Mouse (Mus musculus) embryonic fibroblast, embryonic 13.5 days (primary cell): ENCODE results near the gene Grk5. TPM values are rescaled to one million over a fixed set of nuclear protein-coding genes. Genes with fewer than 3 reads are reported as not detected.
"Not testable (repeated sequence)": the region's sequence is repeated elsewhere in the genome, so short reads cannot be mapped to it uniquely, and the experiment has no call there.

Source experiments
- H3K27ac ChIP-seq: 2 replicates; pipeline ENCODE4 v1.5.1; 2012; ENCODE audit warnings: low read length, control low read depth, inconsistent platforms; ENCODE audit not compliant: insufficient read depth
- H3K4me1 ChIP-seq: 2 replicates; pipeline ENCODE4 v1.6.1; 2011; ENCODE audit warnings: low read length; ENCODE audit not compliant: control insufficient read depth, insufficient read depth
- H3K4me3 ChIP-seq: 2 replicates; pipeline ENCODE4 v1.5.1; 2011; ENCODE audit warnings: mild to moderate bottlenecking, control low read depth, low read length; ENCODE audit not compliant: insufficient read depth
- CTCF ChIP-seq: IDR thresholded peaks from 2 replicates; pipeline ENCODE4 v1.5.1; 2011; ENCODE audit warnings: mild to moderate bottlenecking, control low read depth, low read length, moderate library complexity, borderline replicate concordance; ENCODE audit not compliant: insufficient read depth
- POLR2A ChIP-seq: IDR thresholded peaks from 2 replicates; pipeline ENCODE4 v1.6.1; 2011; ENCODE audit warnings: low read depth, mild to moderate bottlenecking, control low read depth, low read length, moderate library complexity
- polyA plus RNA-seq: library from polyadenylated mRNA; stranded (reverse); fragments of >200 nt; gene quantifications from 2 replicates; pipeline ENCODE4 v1.2.4, GENCODE M21; 2011; ENCODE audit warnings: low read depth; ENCODE audit not compliant: missing spikeins, insufficient read length

Grk5 gene
- polyA plus RNA-seq, 1 experiment = 11.9 TPM

GRCm38 (mm10) chr19:60905477-60905876 is 15.9 kb downstream of the Grk5 start:
- no peak overlapping the region for H3K4me3 ChIP-seq
- TF ChIP-seq CTCF (no peak), POLR2A (no peak)
- H3K4me1 ChIP-seq = peaks cover 5% of the 10 kb centered on the region
- no peak overlapping the region for H3K27ac ChIP-seq

GRCm38 (mm10) chr19:60910304-60910703 is 20.8 kb downstream of the Grk5 start:
- Histone ChIP-seq H3K4me1 (no peaks in the 10 kb centered on the region), H3K27ac (no peak overlapping the region), H3K4me3 (no peak overlapping the region)
- TF ChIP-seq CTCF (no peak), POLR2A (no peak)

- H3K4me1 ChIP-seq = no peaks in the 10 kb centered on the region
- H3K27ac ChIP-seq = no peak overlapping the region
- TF ChIP-seq POLR2A = no peak
- no peak for TF ChIP-seq CTCF
- no peak overlapping the region for H3K4me3 ChIP-seq
Measured at GRCm38 (mm10) chr19:60911653-60912052, 22.1 kb downstream of the Grk5 start.

- Histone ChIP-seq H3K4me1 (no peaks in the 10 kb centered on the region), H3K4me3 (no peak overlapping the region), H3K27ac (no peak overlapping the region)
- TF ChIP-seq POLR2A = no peak
- no peak for TF ChIP-seq CTCF
Measured at GRCm38 (mm10) chr19:60915236-60915635, 25.7 kb downstream of the Grk5 start.

- TF ChIP-seq POLR2A = no peak
- TF ChIP-seq CTCF = no peak
- Histone ChIP-seq H3K4me1 (no peaks in the 10 kb centered on the region), H3K4me3 (no peak overlapping the region), H3K27ac (no peak overlapping the region)
Measured at GRCm38 (mm10) chr19:60915862-60916261, 26.3 kb downstream of the Grk5 start.

- Histone ChIP-seq H3K4me1 (no peaks in the 10 kb centered on the region), H3K27ac (peak overlapping the region; percentile 40; the same call in 1 of the 2 replicates), H3K4me3 (no peak overlapping the region)
- no peak for TF ChIP-seq POLR2A
- no peak for TF ChIP-seq CTCF
Measured at GRCm38 (mm10) chr19:60916869-60917570, 27.5 kb downstream of the Grk5 start.

GRCm38 (mm10) chr19:60924534-60924933 is 35.0 kb downstream of the Grk5 start:
- not testable (repeated sequence) for H3K4me3 ChIP-seq, H3K27ac ChIP-seq, H3K4me1 ChIP-seq

GRCm38 (mm10) chr19:60935001-60935400 is 45.5 kb downstream of the Grk5 start:
- no peak for TF ChIP-seq POLR2A
- TF ChIP-seq CTCF = no peak
- H3K4me1 ChIP-seq = 0 out of 2 replicates have a peak, but pooled peaks cover 5% of the 10 kb centered on the region
- H3K27ac ChIP-seq = peak overlapping the region; percentile 36; the same call in 1 of the 2 replicates
- no peak overlapping the region for H3K4me3 ChIP-seq

GRCm38 (mm10) chr19:60939954-60940379 is 50.4 kb downstream of the Grk5 start:
- TF ChIP-seq POLR2A = no peak
- no peak for TF ChIP-seq CTCF
- Histone ChIP-seq H3K4me1 (peaks cover 12% of the 10 kb centered on the region), H3K27ac (peak overlapping the region; percentile 99), H3K4me3 (no peak overlapping the region)

GRCm38 (mm10) chr19:60940866-60941265 is 51.3 kb downstream of the Grk5 start:
- peak overlapping the region; percentile 99 for H3K27ac ChIP-seq
- no peak overlapping the region for H3K4me3 ChIP-seq
- TF ChIP-seq CTCF (no peak), POLR2A (no peak)
- H3K4me1 ChIP-seq = peaks cover 16% of the 10 kb centered on the region
